Mouse (Mus musculus): ENCODE measurements around the gene Anks1. TPM values are rescaled to one million over a fixed set of nuclear protein-coding genes. Genes with fewer than 3 reads are reported as not detected.
"Not testable (repeated sequence)": the region's sequence is repeated elsewhere in the genome, so short reads cannot be mapped to it uniquely, and the experiment has no call there.

The Anks1 gene
- total and polyA plus RNA-seq, 3 experiments = 6.6 to 13.3 (median 9.6) TPM

DNA sequence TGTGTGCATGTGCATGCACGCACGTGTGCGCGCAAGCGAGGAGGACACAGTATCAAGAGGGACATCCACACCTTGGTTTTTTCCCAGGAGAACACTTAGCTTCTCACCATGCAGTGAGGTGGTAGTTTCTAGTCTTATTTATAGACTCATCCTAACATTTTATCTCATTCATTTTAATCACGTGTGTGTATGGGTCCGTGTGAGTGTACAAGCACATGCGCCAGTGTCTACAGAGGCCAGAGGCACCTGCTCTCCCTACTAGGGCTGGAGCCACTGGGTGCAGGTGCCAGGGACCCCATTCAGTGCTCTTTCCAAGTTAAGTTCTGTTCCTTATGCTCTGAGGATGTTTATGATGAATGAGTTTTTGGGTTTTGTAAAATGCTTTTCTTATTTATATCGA is 48.5 kb downstream of the Anks1 start:
- H3K36me3 ChIP-seq (replicated peaks) = peaks cover 18% of the 10 kb centered on the region
- H3K27me3 ChIP-seq (ENCODE audit: insufficient read depth, low read length) = no peaks in the 10 kb centered on the region
- H3K4me3 ChIP-seq (ENCODE audit: low read depth, low read length) = no peak overlapping the region
- TF ChIP-seq GATA2 (IDR thresholded peaks at IDR 0.05; ENCODE audit: borderline replicate concordance, low read depth, low read length) (no peak), CTCF (IDR thresholded peaks at IDR 0.05; ENCODE audit: low read depth, low read length) (no peak), GATA1 (IDR thresholded peaks at IDR 0.05; ENCODE audit: borderline replicate concordance, low read length) (no peak), POLR2AphosphoS5 (IDR thresholded peaks at IDR 0.05; ENCODE audit: insufficient replicate concordance, low read depth, low read length) (no peak), TAL1 (conservative IDR thresholded peaks at IDR 0.05; ENCODE audit: low read depth, low read length) (no peak)
- no peaks in the 10 kb centered on the region for H3K4me1 ChIP-seq (ENCODE audit: insufficient read depth, low read depth, low read length)
- H3K9me3 ChIP-seq (replicated peaks) = no peaks in the 10 kb centered on the region
- no peak for ATAC-seq (ENCODE audit: extremely low read depth, insufficient number of reproducible peaks, low FRiP score, poor library complexity, severe bottlenecking)
- DNase-seq (ENCODE audit: low spot score) = no peak

DNA sequence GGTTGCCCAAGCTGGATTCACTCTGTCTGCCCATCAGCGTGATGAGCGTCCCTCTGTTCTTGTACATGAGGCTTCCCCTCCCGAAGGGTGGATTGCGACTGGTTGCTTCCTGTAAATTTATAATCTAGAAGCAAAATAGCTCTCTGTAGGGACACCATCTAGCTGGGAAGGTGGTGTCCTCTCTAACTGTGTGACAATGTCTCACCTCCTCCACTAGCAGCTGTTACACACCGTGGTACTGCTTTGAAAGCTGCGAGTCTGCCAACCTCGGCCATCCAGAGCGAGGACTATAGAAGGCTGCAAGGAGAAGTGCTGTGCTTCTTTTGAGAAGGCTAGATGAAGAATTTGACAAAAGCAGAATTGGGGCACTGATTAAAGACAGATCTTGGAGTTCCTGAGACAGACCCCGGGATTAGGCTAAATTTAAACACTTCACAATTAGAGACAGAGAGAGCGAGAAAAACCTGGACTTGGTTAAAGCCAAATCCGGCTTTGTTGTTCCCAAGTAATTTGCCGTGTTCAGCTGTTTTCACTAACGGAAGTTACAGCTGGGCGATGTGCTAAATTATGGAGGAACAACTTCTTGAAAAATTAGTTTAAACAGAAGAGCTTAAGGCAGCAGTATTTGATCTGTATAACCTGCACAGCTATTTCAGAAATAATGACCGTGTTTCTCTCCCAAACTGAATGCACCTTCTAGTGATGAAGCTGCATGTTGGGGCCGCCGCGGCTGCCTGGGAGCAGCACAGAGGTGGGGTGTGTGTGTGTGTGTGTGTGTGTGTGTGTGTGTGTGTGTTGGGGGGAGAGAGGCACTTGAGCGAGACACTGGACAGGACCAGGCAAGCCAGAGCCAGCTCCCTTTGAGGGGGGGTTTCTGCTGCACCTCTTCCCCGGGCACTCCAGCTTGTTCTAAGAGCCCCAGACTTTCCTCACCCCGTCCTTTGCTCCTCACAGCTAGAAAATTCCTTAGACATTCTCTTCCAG is 51.3 kb downstream of the Anks1 start:
- no peaks in the 10 kb centered on the region for H3K9me3 ChIP-seq (replicated peaks)
- H3K27me3 ChIP-seq (ENCODE audit: insufficient read depth, low read length) = no peaks in the 10 kb centered on the region
- ATAC-seq (ENCODE audit: extremely low read depth, insufficient number of reproducible peaks, low FRiP score, poor library complexity, severe bottlenecking) = no peak
- DNase-seq (ENCODE audit: low spot score) = no peak
- TF ChIP-seq GATA2 (IDR thresholded peaks at IDR 0.05; ENCODE audit: borderline replicate concordance, low read depth, low read length) (no peak), TAL1 (conservative IDR thresholded peaks at IDR 0.05; ENCODE audit: low read depth, low read length) (no peak), CTCF (IDR thresholded peaks at IDR 0.05; ENCODE audit: low read depth, low read length) (no peak), POLR2AphosphoS5 (IDR thresholded peaks at IDR 0.05; ENCODE audit: insufficient replicate concordance, low read depth, low read length) (no peak)
- H3K36me3 ChIP-seq (replicated peaks) = peaks cover 6% of the 10 kb centered on the region
- H3K4me3 ChIP-seq (ENCODE audit: low read depth, low read length) = no peak overlapping the region
- peaks cover 6% of the 10 kb centered on the region; the same call in 1 of the 2 replicates for H3K4me1 ChIP-seq (ENCODE audit: insufficient read depth, low read depth, low read length)

DNA sequence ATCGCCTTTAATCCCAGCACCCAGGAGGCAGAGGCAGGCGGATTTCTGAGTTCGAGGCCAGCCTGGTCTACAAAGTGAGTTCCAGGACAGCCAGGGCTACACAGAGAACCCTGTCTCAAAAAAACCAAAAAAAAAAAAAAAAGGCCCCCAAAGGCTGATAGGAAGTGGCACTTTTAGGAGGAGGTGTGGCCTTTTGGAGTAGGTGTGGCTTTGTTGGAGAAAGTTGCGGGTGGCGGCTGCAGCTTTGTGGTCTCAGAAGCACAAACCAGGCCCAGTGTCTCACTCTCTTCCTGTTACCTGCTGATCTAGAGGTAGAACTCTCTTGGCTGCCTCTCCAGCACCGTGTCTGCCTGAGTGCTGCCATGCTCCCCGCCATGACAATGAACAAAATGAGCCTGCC is 54.0 kb downstream of the Anks1 start:
- H3K4me3 ChIP-seq (ENCODE audit: low read depth, low read length); H3K27me3 ChIP-seq (ENCODE audit: insufficient read depth, low read length); ATAC-seq (ENCODE audit: extremely low read depth, insufficient number of reproducible peaks, low FRiP score, poor library complexity, severe bottlenecking); H3K9me3 ChIP-seq (replicated peaks); DNase-seq (ENCODE audit: low spot score); H3K4me1 ChIP-seq (ENCODE audit: insufficient read depth, low read depth, low read length); H3K36me3 ChIP-seq (replicated peaks): not testable (repeated sequence)

DNA sequence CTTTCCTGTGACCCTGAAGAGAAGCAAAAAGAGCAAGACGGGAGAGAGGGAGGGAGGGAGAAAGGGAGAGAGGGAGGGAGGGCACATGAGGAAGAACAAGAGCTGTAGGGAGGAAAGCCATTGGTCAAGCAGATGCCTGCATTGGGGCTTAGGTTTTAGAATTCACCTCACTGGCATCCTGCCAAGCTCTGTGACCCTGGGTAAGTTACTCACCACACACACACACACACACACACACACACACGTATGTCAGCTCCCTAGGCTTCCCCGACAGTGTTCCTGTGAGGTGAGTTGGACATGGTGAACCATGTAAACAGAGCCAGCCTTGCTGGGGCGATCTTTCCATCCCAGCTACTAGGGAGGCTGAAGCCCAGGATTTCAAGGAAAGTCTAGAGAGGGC is 55.5 kb downstream of the Anks1 start:
- Histone ChIP-seq H3K4me3 (ENCODE audit: low read depth, low read length) (no peak overlapping the region), H3K36me3 (replicated peaks) (peaks cover 6% of the 10 kb centered on the region), H3K9me3 (replicated peaks) (no peaks in the 10 kb centered on the region), H3K27me3 (ENCODE audit: insufficient read depth, low read length) (no peaks in the 10 kb centered on the region), H3K4me1 (ENCODE audit: insufficient read depth, low read depth, low read length) (peaks cover 6% of the 10 kb centered on the region; the same call in 1 of the 2 replicates)
- ATAC-seq (ENCODE audit: extremely low read depth, insufficient number of reproducible peaks, low FRiP score, poor library complexity, severe bottlenecking) = no peak
- DNase-seq (ENCODE audit: low spot score) = no peak
- no peak for TF ChIP-seq CTCF (IDR thresholded peaks at IDR 0.05; ENCODE audit: low read depth, low read length)
- TF ChIP-seq GATA2 (IDR thresholded peaks at IDR 0.05; ENCODE audit: borderline replicate concordance, low read depth, low read length) = no peak
- TF ChIP-seq TAL1 (conservative IDR thresholded peaks at IDR 0.05; ENCODE audit: low read depth, low read length) = no peak
- no peak for TF ChIP-seq POLR2AphosphoS5 (IDR thresholded peaks at IDR 0.05; ENCODE audit: insufficient replicate concordance, low read depth, low read length)
- no peak for TF ChIP-seq GATA1 (IDR thresholded peaks at IDR 0.05; ENCODE audit: borderline replicate concordance, low read length)

DNA sequence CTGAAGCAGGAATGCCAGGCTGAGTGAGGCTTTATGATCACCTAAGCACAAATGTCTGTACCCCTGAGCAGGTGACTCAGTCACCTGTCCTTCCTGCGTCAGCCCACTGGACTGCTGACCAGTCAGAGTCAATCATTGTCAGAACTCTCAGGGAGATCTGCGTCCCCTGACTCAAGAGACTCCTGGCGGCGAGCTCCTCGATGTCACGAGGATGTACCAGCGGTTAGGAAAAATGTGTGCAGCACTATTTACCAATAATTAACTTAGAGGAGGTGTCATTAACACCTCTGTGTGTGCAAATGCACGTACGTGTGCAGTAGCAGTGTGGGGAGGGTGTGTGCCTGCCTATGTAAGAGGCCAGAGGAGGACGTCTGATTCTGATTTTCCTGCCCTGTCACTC is 56.2 kb downstream of the Anks1 start:
- ATAC-seq (ENCODE audit: extremely low read depth, insufficient number of reproducible peaks, low FRiP score, poor library complexity, severe bottlenecking) (no peak), DNase-seq (ENCODE audit: low spot score) (no peak)
- H3K9me3 ChIP-seq (replicated peaks) = no peaks in the 10 kb centered on the region
- peaks cover 2% of the 10 kb centered on the region for H3K36me3 ChIP-seq (replicated peaks)
- TF ChIP-seq POLR2AphosphoS5 (IDR thresholded peaks at IDR 0.05; ENCODE audit: insufficient replicate concordance, low read depth, low read length) = no peak
- no peak for TF ChIP-seq CTCF (IDR thresholded peaks at IDR 0.05; ENCODE audit: low read depth, low read length)
- no peak for TF ChIP-seq GATA1 (IDR thresholded peaks at IDR 0.05; ENCODE audit: borderline replicate concordance, low read length)
- no peak for TF ChIP-seq TAL1 (conservative IDR thresholded peaks at IDR 0.05; ENCODE audit: low read depth, low read length)
- TF ChIP-seq GATA2 (IDR thresholded peaks at IDR 0.05; ENCODE audit: borderline replicate concordance, low read depth, low read length) = no peak
- no peaks in the 10 kb centered on the region for H3K27me3 ChIP-seq (ENCODE audit: insufficient read depth, low read length)
- H3K4me3 ChIP-seq (ENCODE audit: low read depth, low read length) = no peak overlapping the region
- peaks cover 6% of the 10 kb centered on the region; the same call in 1 of the 2 replicates for H3K4me1 ChIP-seq (ENCODE audit: insufficient read depth, low read depth, low read length)

DNA sequence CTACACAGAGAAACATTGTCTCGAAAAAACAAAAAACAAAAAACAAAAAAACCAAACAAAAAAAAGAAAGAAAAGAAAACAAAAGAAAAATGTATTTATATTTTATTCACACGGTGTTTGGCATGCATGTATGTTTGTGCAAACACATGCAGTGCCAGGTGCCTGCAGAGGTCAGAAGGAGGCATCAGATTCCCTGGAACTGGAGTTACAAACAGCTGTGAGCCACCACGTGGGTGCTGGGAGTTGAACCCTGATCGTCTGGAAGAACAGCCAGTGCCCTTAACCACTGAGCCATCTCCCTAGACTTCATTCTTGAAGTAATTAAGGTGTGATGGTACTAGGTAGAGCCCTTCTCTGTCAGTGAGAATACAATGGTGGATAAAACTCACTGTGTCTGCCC is 57.0 kb downstream of the Anks1 start:
- DNase-seq (ENCODE audit: low spot score) = no peak

More for the DNA sequence above, 57.0 kb downstream of the Anks1 start:
- no peak overlapping the region for H3K4me3 ChIP-seq (ENCODE audit: low read depth, low read length)
- H3K9me3 ChIP-seq (replicated peaks) = no peaks in the 10 kb centered on the region
- H3K4me1 ChIP-seq (ENCODE audit: insufficient read depth, low read depth, low read length) = peaks cover 6% of the 10 kb centered on the region; the same call in 1 of the 2 replicates
- ATAC-seq (ENCODE audit: extremely low read depth, insufficient number of reproducible peaks, low FRiP score, poor library complexity, severe bottlenecking) = no peak
- peaks cover 2% of the 10 kb centered on the region for H3K36me3 ChIP-seq (replicated peaks)
- no peaks in the 10 kb centered on the region for H3K27me3 ChIP-seq (ENCODE audit: insufficient read depth, low read length)
- no peak for TF ChIP-seq TAL1 (conservative IDR thresholded peaks at IDR 0.05; ENCODE audit: low read depth, low read length)
- TF ChIP-seq CTCF (IDR thresholded peaks at IDR 0.05; ENCODE audit: low read depth, low read length) = no peak
- no peak for TF ChIP-seq GATA1 (IDR thresholded peaks at IDR 0.05; ENCODE audit: borderline replicate concordance, low read length)
- TF ChIP-seq GATA2 (IDR thresholded peaks at IDR 0.05; ENCODE audit: borderline replicate concordance, low read depth, low read length) = no peak
- no peak for TF ChIP-seq POLR2AphosphoS5 (IDR thresholded peaks at IDR 0.05; ENCODE audit: insufficient replicate concordance, low read depth, low read length)
